ENCODE assay signal across 9 mouse cellular contexts in the genomic region with DNA sequence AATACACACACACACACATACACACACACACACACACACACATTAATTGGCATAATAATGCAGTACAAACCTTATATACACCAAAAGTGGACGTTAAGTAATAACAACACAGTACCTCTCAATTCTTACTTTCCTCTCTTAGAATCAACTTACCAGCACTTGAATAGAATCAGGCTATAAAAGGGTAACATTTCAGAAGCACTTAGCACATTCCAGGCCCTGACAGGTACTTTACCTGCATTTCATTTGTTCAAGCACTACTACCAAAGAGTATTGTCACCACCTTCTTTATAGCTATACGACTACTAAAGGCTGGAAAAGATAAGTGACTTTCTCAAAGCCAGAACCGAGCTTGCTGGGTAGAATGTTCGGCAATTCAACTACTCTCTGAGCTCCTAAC. TPM values are rescaled to one million over a fixed set of nuclear protein-coding genes. Genes with fewer than 3 reads are reported as not detected.
DNase-seq lines count a peak whose midpoint lies in the region; ATAC-seq lines count a peak whose summit lies in the region.
"Had no signal": no experiment of that assay in that cellular context is flagged by ENCODE, and none has a peak within 500 bp of the region (broad histone marks: within the 10 kb centered on the region; RNA-seq: fewer than 3 reads in every experiment).

No protein-coding gene starts in this region.

- H3K4me2 ChIP-seq in heart, embryonic 16.5 days (ENCODE audit: low read depth, low read length), result peak overlapping the region; percentile 91
- peak overlapping the region; percentile 70 for H3K4me2 ChIP-seq in intestine, embryonic 14.5 days (ENCODE audit: low read length)
- H3K4me2 ChIP-seq in midbrain, embryonic 14.5 days (ENCODE audit: low read length), result peak overlapping the region; percentile 67

- H3K36me3 ChIP-seq in heart, embryonic 16.5 days (ENCODE audit: control insufficient read depth, insufficient read depth), result no peaks in the 10 kb centered on the region
- no peaks in the 10 kb centered on the region for H3K36me3 ChIP-seq in intestine, embryonic 14.5 days (ENCODE audit: control insufficient read depth, insufficient read depth, low read length)
- H3K36me3 ChIP-seq in midbrain, embryonic 14.5 days (ENCODE audit: control insufficient read depth, insufficient read depth, low read length), result no peaks in the 10 kb centered on the region

- no peaks in the 10 kb centered on the region for H3K27me3 ChIP-seq in heart, embryonic 16.5 days (ENCODE audit: control insufficient read depth, insufficient read depth, low read length)
- no peaks in the 10 kb centered on the region for H3K27me3 ChIP-seq in intestine, embryonic 14.5 days (replicated peaks; ENCODE audit: control insufficient read depth, insufficient read depth, low read length)
- H3K27me3 ChIP-seq in midbrain, embryonic 14.5 days (ENCODE audit: control insufficient read depth, insufficient read depth, low read length), result no peaks in the 10 kb centered on the region

- no peak overlapping the region for H3K27ac ChIP-seq in heart, embryonic 16.5 days (ENCODE audit: low read length)
- no peak overlapping the region for H3K27ac ChIP-seq in brown adipose tissue, adult 24 weeks (replicated peaks; ENCODE audit: low read depth, low read length)
- H3K27ac ChIP-seq in intestine, embryonic 14.5 days (ENCODE audit: low read depth), result no peak overlapping the region
- no peak overlapping the region for H3K27ac ChIP-seq in midbrain, embryonic 14.5 days (replicated peaks; ENCODE audit: low read depth, low read length)

- DNase-seq in heart, adult 11 months, result no peak
- no peak for DNase-seq in intestine, embryonic 14.5 days (ENCODE audit: low spot score)
- no peak for DNase-seq in midbrain, embryonic 14.5 days
- no peak for DNase-seq in frontal cortex, postnatal 10 days (ENCODE audit: low spot score in 2 of 2)
- no peak for DNase-seq in left cerebral cortex, adult 11 months (ENCODE audit: low spot score)
- no peak for DNase-seq in embryo, embryonic 11 days
- DNase-seq: kidney, adult 2 months had no signal

- H3K4me3 ChIP-seq in heart, embryonic 16.5 days (ENCODE audit: low read length), result peak overlapping the region; percentile 14; the same call in 1 of the 2 replicates
- 0 out of 2 replicates have a peak overlapping the region, but pooled peaks have one; percentile 95 for H3K4me3 ChIP-seq in brown adipose tissue, adult 24 weeks (ENCODE audit: insufficient read depth, low read depth, low read length)
- H3K4me3 ChIP-seq in intestine, embryonic 14.5 days (ENCODE audit: low read depth, low read length), result peak overlapping the region; percentile 87; the same call in 1 of the 2 replicates
- H3K4me3 ChIP-seq in midbrain, embryonic 14.5 days (replicated peaks; ENCODE audit: low read depth, low read length), result peak overlapping the region; percentile 84

- ATAC-seq in heart, embryonic 16.5 days (replicated peaks; ENCODE audit: extremely low read depth, insufficient read depth, low FRiP score), result no peak
- ATAC-seq in intestine, embryonic 14.5 days (replicated peaks; ENCODE audit: low FRiP score, low TSS enrichment, low read depth), result no peak
- no peak for ATAC-seq in midbrain, embryonic 14.5 days (ENCODE audit: low FRiP score, low TSS enrichment)

- peaks cover 8% of the 10 kb centered on the region for H3K4me1 ChIP-seq in heart, embryonic 16.5 days (ENCODE audit: control insufficient read depth, insufficient read depth, low read length)
- no peaks in the 10 kb centered on the region for H3K4me1 ChIP-seq in brown adipose tissue, adult 24 weeks (ENCODE audit: control insufficient read depth, insufficient read depth, insufficient read length, low read length)
- peaks cover 5% of the 10 kb centered on the region for H3K4me1 ChIP-seq in intestine, embryonic 14.5 days (replicated peaks; ENCODE audit: control insufficient read depth, insufficient read depth, low read length)
- H3K4me1 ChIP-seq in midbrain, embryonic 14.5 days (ENCODE audit: control insufficient read depth, insufficient read depth, low read length), result peaks cover 10% of the 10 kb centered on the region

- WGBS in heart, embryonic 16.5 days, result 50% methylated on average over 4 of the region's 4 CpGs
- WGBS in intestine, embryonic 14.5 days, result 76% methylated on average over 4 of the region's 4 CpGs
- WGBS in midbrain, embryonic 14.5 days, result 90% methylated on average over 4 of the region's 4 CpGs

- no peak overlapping the region for H3K9ac ChIP-seq in heart, embryonic 16.5 days (ENCODE audit: low read length)
- H3K9ac ChIP-seq in intestine, embryonic 14.5 days (ENCODE audit: low read length), result no peak overlapping the region
- no peak overlapping the region; the same call in 1 of the 2 replicates for H3K9ac ChIP-seq in midbrain, embryonic 14.5 days (replicated peaks; ENCODE audit: low read length)

- no peaks in the 10 kb centered on the region for H3K9me3 ChIP-seq in heart, embryonic 16.5 days (replicated peaks; ENCODE audit: control insufficient read depth, low read length)
- H3K9me3 ChIP-seq in intestine, embryonic 14.5 days (ENCODE audit: control insufficient read depth, low read length), result no peaks in the 10 kb centered on the region
- H3K9me3 ChIP-seq in midbrain, embryonic 14.5 days (ENCODE audit: control insufficient read depth, low read length), result no peaks in the 10 kb centered on the region

RNA-seq across cellular contexts. Expression of gene Spopl, which starts 1.3 kb away (rescaled TPM):
- polyA plus RNA-seq in heart, embryonic 16.5 days (2015; fragmentation: Nextera tagmentation; extraction: Ambion mirVana), result 7.6 and 7.8 TPM in 2 replicates
- 7.0 and 17.8 TPM in 2 replicates for polyA plus RNA-seq in brown adipose tissue, adult 24 weeks (2012; ENCODE audit: insufficient read depth, insufficient read length, missing spikeins)
- 11.4 and 13.3 TPM in 2 replicates for polyA plus RNA-seq in intestine, embryonic 14.5 days (2014; fragmentation: Nextera tagmentation; extraction: Ambion mirVana)
- 9.2 and 9.5 TPM in 2 replicates for polyA plus RNA-seq in midbrain, embryonic 14.5 days (2014; fragmentation: Nextera tagmentation; extraction: Ambion mirVana)

Comparison
In these comparisons a context has a peak if more than half of its experiments do, and no peak if none do; other contexts are left out.
1. H3K4me3 ChIP-seq: peak in every context shown above with its lines; median percentile 95 in brown adipose tissue, adult 24 weeks; 87 in intestine, embryonic 14.5 days; 84 in midbrain, embryonic 14.5 days; 14 in heart, embryonic 16.5 days.